13 mouse cellular contexts compared by ENCODE assay signal in the genomic region with DNA sequence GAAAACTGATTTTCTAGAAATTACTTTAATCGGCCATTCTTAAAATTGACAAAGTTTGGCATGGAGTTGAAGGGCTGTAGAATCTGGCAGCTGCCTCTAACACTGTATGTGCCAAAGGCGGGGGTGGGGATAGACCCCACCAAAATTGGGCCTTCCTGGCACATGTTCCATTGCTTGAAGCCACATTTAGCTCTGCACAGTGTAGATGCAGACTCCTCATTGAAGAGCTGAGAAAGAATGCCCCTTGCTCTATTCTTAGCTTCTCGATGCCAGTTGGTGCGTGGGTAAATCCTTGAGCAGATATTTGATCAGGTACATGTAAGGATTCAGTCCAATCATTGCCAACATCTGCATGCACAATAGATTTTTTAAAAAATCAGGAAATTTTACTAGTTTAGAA.
"Had no signal": no experiment of that assay in that cellular context is flagged by ENCODE, and none has a peak within 500 bp of the region (broad histone marks: within the 10 kb centered on the region; RNA-seq: fewer than 3 reads in every experiment).

No protein-coding gene starts in this region.

- H3K4me2 ChIP-seq: limb, embryonic 12.5 days; liver, embryonic 13.5 days; lung, embryonic 15.5 days; midbrain, embryonic 13.5 days had no signal

- H3K4me1 ChIP-seq: liver, embryonic 13.5 days; lung, embryonic 15.5 days; midbrain, embryonic 13.5 days had no signal

- H3K27ac ChIP-seq: limb, embryonic 12.5 days; liver, embryonic 13.5 days; lung, embryonic 15.5 days; midbrain, embryonic 13.5 days; stomach, postnatal 0 days had no signal

- ATAC-seq: liver, postnatal 0 days; midbrain, embryonic 13.5 days had no signal

- H3K36me3 ChIP-seq: limb, embryonic 12.5 days; liver, embryonic 13.5 days; lung, embryonic 15.5 days; midbrain, embryonic 13.5 days had no signal

- DNase-seq: kidney, adult 18-20 months; kidney, postnatal 10 days; kidney, postnatal 4 days; liver; liver, embryonic 13.5 days; liver, postnatal 0 days; right cerebral cortex, postnatal 25 days; thymus, adult 18-20 months; thymus, postnatal 14 days had no signal

- H3K9me3 ChIP-seq: limb, embryonic 12.5 days; liver, embryonic 13.5 days; lung, embryonic 15.5 days; midbrain, embryonic 13.5 days had no signal

- H3K27me3 ChIP-seq: limb, embryonic 12.5 days; liver, embryonic 13.5 days; lung, embryonic 15.5 days; midbrain, embryonic 13.5 days had no signal

- H3K4me3 ChIP-seq: limb, embryonic 12.5 days; liver, embryonic 13.5 days; lung, embryonic 15.5 days; midbrain, embryonic 13.5 days had no signal

- H3K9ac ChIP-seq: limb, embryonic 12.5 days; liver, embryonic 13.5 days; liver, postnatal 0 days; lung, embryonic 15.5 days; midbrain, embryonic 13.5 days had no signal
